Mouse (Mus musculus) 3134 (cell line): Measurements from ENCODE around the gene Lpxn.
A peak's percentile ranks its signal among the peaks of the same experiment; 100 is the strongest.

ENCODE experiments used
- DNase-seq: peaks from one replicate; pipeline ENCODE4 v3.0.0-alpha.2; 2011; ENCODE audit warnings: low spot score; ENCODE audit not compliant: insufficient read length; ENCODE audit errors: extremely low read depth

The Lpxn gene

DNA sequence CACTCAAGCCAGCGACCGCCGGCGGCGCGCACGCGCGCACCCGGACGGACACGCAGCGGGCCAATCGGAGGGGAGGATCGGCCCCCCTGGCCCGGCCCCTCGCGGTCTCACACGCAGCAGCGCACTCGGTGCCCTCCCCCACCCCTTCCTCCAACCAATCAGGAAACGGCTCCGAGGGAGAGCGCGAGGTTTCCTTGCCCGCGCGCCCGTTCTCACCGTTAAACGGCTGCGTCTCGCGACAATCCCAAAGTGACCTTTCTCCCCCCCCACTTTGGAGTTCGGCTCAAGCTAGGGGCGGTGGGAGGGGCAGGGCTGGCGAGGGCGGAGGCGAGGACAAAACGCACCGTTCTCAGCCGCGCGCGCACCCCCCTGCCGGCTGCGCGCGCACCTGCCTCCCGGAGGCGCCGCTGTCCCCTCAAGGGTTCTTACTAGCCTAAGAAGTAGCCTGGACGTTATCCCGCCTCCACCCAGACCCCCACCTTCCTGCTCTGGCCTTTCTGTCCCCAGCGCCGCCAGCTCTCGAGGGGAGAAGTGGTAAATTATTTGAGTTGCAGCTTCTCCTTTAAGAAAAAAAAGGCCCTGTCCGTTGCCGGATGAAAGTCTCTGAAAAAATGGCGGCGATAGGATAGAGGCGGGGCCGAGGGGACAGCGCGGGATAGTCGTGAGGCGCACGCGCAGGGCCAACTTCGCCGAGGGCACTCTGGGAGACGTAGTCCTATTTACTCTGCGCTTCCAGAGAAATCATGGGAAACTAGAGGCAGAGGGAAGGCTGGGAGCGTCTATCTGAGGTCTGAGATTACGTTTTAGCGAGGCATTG is at the start of gene Lpxn, which contains the start of gene Zfp91:
Gene Lpxn, plus strand, starts transcription at position 683 of the 817 bp plus-strand sequence.
Gene Zfp91, minus strand, starts transcription at position 616 of the 817 bp plus-strand sequence.
- DNase-seq: peak; percentile 95

DNA sequence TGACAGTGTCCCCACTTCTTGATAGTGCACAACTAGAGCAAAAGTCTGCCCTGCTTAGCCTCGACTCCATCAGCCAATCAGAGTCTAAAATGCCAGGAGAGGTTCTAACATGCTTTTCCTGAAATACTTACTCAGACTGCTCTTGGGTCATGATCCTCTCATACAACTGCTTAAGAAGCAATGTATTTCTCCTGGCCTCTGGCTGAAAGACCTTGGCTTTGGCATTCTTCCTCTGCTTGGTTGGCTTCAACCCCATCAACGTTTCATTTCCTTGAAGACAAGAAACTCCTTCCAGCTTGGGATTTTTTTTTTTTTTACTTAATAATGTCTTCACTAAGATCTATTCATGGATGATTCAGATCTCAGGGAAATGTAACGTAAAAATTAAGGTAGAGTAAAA is 39.7 kb upstream of the Lpxn start:
- no peak for DNase-seq

DNA sequence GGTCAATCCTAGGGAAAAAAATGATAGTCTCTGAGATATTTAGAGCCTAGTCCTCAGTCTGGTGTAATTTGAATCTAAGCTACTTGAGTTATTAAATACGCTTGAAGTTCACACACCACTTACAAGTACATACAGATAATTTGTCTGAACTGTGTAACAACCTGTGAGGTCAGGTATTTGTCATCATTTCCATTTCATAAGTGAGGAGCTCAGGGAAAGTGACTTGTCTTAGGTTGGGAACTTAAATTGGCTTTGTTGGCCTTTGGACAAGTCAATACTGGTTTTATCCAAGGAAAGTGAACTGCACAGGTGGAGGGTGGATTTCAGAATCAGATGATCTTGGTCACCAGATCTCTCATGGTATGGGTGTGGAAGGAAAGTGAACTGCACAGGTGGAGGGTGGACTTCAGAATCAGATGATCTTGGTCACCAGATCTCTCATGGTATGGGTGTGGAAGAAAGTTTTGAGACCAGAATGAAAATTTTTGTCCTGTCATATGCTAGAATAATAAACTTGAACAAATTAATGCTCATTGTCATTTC is 37.0 kb upstream of the Lpxn start:
- DNase-seq: no peak

DNA sequence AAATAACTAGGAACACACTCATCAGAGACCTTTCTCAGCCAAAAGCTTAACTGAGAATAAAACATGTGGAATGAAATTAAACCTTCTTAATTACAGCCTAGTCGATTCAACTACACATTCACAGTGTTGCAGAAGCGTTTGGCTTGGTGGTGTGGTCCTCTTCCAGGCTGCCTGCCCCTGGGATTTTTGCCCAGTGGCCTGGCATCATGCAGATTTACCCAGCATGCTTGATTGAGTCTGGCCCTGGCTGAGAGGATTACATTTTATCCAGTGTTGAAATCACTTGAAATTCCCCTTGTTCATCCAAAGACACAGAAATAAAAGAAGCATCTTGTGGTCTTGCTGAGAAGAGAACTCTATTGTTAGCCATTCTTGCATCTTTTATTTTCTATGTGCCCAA is 36.3 kb upstream of the Lpxn start:
- DNase-seq: no peak

DNA sequence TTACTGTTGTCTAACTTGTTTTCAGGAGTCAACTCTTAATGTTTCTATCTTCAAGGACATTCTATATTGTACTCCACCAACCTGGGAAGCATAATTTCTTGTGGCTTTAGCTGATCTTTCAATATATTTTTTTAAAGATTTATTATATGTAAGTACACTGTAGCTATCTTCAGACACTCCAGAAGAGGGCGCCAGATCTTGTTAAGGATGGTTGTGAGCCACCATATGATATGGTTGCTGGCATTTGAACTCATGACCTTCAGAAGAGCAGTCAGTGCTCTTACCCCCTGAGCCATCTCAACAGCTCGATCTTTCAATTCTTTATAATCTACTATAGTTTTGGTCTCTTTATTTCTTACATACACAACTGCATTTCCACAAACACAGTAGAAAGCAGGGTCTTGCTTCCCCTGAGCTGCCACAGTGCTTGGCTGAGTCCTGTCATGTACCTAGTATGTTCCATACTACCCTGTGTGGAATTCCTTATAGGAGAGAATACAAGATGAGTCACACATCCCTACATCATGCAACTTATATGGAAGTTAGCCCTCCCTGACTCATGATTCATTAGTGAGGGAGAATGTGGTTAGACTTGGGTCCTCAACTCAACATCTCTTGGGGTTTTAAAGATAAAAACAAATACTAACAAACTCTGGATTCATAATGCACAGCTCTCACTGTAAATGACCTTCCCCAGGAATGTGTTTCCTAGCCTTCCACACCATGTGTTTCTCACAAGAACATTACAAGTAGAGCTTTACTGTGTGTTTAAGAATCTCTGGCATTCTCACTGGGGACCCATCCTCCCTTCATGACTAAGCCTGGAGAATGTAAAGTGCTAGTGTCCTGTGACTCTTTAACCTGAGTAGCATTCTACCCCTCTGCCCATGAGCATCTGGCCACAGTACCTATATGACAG is 33.5 kb upstream of the Lpxn start:
- DNase-seq: no peak

DNA sequence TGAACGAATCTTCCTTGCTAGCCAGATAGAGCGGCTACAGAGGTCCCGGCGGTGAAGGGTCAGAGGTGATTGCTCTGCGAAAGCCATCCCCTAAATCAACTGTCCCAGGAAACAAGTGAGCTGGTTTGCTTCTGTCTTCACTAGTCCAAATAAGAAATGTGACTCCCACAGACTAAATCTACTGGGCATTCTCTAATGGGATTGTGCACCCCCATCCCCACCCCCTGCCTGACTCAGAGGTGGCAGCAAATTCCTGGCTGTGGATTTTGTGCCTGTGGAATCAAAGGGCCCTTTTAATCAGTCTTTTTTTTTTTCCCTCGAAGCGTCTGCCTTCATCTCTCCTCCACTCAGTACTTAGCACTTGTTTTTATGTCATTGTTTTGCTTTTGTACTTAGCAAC is 30.7 kb upstream of the Lpxn start, which contains the start of gene Cntf:
Gene Cntf, minus strand, starts transcription at position 325 of the 400 bp plus-strand sequence.
- no peak for DNase-seq

DNA sequence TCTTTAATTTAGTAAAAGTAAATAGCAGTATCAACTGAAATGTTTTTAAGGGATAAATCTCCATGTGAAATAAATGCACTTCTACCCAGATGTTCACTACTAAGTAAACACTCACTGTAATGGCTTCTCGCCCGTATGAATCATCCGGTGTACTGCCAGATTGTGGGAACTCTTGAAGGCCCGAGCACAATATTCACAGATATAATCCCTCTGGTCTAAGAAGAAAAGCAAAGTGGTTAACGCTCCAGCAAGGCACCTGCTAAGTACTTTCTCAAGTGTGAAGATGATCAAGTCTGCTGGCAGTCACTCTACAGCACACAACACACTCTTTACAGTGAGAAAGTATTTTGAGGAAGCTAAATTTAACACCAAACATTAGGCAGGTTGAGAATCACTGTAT is 25.1 kb upstream of the Lpxn start:
- DNase-seq: peak; percentile 21

DNA sequence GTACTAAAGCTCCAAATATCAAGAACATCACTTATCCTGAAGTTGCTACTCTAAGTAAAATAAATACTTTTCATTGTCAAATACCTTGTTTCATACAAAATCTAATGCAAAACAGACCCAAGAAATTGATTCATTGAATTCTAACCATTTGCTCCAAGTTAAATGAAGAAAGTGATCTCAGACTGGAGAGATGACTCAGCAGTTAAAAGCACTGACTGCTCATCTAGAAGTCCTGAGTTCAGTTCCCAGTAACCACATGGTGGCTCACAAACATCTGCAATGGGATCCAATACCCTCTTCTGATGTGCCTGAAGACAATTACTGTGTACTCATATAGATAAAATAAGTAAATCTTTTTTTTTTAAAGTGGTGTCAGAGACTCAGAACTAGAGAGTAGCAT is 15.6 kb upstream of the Lpxn start:
- no peak for DNase-seq

DNA sequence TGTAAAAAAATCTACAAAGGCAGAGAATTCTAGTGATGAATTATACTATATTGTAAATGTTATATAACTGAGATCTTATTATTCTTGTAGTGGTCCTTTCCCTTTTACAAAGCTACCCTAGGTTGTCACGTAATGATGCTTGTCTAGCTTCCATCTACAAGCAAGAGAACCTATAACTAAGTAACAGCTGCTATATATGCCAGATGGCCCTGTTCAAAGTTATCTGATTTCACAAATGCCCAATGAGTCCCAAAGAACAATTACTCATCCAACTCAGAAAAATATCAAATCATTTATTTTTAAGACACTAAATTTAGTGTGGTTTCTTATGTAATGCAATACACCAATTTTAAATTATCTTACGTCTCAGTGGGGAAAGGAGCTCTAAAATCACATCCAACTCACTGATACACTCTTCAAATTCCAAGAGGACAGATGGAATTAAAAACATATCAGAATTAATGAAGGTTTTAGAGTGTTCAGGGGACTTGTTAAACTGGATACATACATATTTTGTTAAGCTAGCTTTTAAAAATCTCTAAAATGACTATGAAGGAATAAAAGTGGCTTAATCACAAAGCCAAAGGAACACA is 9.1 kb upstream of the Lpxn start:
- DNase-seq: no peak

DNA sequence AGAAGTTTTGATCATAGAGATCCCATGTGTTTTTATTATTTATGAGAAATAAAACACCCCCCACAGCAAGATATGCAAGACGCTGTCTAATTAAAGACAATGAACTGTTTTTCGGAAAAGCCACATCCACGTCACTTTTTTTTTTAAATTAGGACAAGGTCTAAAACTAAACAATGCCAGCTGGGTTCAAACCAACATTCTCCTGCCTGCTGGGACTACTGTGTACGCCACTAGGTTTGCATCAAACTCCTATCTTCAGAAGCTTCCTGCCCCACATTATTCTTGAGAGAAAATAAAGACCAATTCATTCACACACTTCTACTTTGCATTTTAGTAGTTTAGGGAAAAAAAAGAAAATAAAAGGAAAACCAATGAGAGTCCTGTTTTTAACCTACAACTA is 8.3 kb upstream of the Lpxn start:
- no peak for DNase-seq

DNA sequence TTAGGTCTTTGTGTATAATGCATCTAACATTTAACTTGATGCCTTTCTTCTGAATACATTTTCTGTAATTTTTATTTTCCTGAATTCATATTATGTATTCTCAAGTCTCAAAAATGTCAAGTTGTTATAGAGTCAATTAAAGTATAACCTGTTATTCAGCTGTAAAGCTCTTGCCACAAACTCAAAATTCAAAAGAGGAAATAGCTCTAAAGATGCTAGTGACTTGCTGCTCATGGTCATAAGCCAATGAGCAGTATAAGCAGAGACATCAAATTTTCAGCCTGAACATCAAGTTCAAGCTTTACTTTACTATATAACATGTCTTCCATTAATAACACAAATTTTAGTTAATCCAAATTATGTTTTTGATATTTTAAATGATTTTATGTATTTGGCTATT is 3.6 kb upstream of the Lpxn start:
- DNase-seq: no peak

DNA sequence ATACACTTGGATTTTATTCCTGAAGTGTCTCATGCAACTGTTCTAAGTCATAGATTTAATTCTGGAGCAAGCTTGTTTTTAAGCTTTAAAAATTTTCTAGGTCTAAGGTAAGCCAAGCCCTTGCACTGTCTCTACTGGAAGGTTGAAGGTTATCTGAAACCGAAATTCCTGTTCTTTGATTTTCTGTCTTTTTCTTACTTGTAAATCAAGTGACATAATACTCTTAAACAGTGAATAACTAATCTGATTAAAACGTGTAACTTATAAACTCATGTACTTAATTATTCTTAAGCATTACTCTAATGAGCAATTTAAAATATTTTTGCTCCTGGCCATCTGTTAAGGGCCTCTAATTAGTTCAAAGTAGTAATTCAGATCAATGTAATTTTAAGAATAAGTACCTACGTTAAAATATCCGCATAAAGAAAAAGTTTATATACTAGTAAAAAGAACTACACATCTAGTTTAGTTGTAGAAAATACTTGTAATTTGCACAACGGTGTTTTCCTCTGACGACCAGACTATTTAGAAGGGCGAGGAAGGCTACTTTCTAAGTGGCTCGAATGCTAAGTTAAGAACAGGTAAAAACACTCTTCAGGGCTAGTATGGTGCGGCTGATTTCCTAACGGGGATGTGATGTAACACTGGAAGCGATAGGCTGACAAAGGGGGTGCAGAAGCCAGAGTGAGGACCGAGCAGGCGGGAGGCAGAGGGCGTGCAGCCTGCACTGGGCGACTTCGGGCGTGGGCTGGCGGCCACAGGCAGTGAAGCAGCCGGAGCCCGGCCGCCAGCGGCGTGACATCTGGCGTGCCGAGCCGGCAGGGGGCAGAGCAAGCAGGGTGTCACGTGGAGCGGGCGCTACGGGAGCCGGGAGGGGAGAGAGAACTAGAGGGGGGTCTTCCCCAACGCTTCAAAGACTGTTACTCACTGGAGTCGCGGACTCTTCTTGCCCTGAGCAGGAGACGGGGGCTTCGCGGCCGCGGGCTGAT is 1.6 kb upstream of the Lpxn start:
- DNase-seq: peak; percentile 88

DNA sequence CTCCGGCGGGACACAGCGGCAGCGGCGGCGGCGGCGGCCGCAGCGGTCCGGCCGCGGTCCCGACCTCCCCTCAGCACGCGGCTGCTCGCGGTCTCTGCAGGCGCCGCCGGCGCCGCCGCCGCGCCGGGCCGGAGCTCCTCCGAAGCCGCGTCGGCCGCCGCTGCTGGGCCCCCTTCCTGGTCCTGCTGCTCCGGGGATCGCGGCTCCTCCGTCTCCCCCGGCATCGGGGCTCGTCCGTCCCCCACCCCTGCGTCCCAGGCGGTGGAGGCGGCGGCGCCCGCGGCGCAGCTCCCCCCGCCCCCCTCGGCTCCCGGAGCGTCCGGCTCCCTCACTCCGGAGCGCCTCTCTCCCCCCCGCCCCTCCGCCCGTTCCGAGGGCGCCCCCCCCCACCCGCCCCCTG is 883 bp upstream of the Lpxn start:
- no peak for DNase-seq

DNA sequence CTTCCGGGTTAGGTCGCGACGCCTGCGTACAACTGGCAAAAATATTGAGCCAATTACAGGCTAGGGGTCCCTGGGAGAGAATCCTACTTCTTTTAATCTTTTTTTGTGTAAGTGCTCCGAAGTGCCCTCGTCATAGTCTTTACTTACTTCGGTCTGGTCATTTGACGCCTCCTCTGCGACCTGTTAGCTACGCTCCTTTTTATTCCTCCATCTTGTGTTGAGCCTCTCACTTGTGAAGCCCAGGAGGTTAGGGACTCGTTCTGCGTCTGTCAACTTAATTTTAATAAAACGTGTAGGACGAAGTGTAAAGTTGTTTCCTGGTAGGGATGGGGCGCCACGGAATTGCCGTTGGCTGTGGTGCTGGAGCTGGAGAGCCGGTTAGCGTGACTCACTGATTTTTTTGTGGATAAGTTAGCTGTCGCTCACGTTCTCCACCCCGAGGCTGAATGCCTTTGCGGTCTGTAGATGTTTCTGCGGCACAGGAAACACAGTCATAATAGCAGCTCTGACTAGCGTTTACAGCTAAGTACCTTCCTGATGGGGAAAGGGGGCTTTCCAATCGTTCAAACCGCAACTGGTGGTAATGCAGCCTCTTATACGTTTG is 437 bp downstream of the Lpxn start:
- DNase-seq: peak; percentile 73

DNA sequence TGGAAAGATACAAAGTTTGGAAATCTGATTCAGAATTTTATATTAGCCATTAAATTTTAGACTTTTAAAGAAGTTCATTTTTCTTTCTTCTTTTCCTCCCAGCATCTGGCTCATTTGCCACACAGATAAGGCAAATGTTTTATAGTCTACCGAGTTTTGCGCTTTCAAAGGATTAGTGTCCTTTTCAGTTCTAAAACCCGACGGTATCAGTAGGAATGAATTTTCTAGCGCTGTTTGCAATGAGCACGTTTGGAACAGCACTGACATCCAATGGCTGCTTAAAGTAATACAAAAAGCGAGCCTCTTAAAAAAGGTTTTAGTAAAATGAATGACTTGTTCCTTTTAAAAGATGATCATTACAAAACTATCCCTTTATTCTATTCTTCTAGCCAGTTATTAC is 1.1 kb downstream of the Lpxn start:
- peak; percentile 19 for DNase-seq

DNA sequence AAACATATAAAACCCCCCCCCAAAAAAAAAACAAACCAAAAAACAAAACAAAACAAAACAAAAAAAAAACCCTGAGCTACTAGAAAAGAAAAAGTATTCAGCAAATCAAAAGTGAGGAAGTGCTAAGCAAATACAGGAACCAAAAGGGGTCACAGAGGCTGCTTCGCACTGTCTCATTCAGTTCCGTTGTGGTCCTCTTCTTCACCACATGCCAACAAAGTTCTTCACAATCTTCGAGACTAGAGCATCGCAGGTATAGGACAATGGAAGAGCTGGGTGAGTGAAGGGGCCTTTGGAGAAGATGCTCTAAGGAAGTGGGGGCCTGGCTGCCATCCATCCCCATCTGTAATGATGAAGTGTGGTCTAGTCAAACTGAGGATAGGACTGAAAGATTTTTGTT is 2.4 kb downstream of the Lpxn start:
- no peak for DNase-seq

DNA sequence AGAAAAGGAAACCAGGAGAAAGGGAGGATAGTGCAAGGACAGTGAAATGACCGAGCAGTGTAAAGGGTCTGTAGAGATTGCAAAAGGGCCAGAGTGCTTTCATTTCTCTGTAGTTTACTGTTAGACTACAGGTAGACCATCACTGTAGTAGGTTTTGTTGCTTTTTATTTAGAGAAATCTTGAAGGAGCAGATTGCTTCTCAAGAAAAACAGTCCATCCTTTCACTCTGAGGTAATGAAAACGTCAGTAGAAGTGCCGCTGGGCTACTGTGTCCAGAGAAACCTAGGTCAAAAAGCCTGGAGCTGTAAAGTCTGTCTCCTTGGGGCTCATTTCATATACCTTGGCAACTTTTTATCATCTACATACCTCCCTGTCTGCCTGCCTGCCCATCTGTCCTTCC is 3.1 kb downstream of the Lpxn start:
- no peak for DNase-seq

DNA sequence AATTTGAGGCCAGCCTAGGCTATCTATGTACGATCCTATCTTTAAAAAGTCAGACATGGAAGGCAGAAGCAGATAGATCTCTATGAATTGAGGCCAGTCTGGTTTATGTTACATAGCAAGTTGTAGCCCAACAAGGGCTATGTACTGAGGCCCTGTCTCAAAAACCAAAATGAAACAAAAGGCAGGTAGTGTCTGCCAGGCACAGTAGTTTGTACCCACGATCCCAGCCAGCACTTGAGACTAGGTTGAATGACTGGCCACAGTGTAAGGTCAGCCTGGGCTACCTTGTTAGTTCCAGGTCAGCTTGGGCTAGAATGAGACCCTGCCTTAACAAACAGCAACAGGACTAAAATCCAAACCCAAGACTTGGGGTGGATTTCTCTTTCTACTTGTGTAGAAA is 4.6 kb downstream of the Lpxn start:
- DNase-seq: no peak

DNA sequence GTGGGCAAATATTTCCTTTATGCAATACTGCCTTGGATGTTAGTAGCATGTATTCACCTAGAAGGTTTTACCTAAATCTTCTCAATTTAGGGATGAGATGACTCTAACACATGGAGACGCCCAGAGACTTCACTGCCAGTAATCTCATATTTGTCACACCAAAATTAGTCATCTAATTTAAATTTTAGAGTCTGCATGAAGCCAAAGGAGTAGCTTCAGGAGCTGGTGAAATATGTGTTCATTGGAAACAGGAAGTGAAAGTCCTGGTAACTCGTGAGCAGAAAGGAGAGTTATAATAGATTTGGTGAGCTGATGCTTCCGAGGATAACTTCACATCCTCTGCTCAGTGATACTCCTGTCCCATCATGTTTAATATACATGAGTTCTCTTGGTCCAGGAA is 5.1 kb downstream of the Lpxn start:
- no peak for DNase-seq
